Mouse (Mus musculus): Measurements from ENCODE around the gene 4930558K02Rik. TPM values are rescaled to one million over a fixed set of nuclear protein-coding genes. Genes with fewer than 3 reads are reported as not detected.

Gene 4930558K02Rik
- polyA plus RNA-seq, 1 experiment from 2014 or later: not detected

- no peaks in the 10 kb centered on the region for H3K36me3 ChIP-seq (ENCODE audit: poor library complexity, severe bottlenecking)
- H3K9ac ChIP-seq: no peak overlapping the region
- H3K4me3 ChIP-seq: no peak overlapping the region
- H3K4me2 ChIP-seq: no peak overlapping the region
- H3K9me3 ChIP-seq (replicated peaks): no peaks in the 10 kb centered on the region
- ATAC-seq: no peak
- no peak overlapping the region for H3K27ac ChIP-seq
- 76% methylated on average over 2 of the region's 2 CpGs for WGBS
- H3K4me1 ChIP-seq: no peaks in the 10 kb centered on the region
- H3K27me3 ChIP-seq: no peaks in the 10 kb centered on the region; the same call in 1 of the 2 replicates
Observed at GRCm38 (mm10) chr1:161927976-161928375, 51.5 kb downstream of the 4930558K02Rik start.

GRCm38 (mm10) chr1:161925281-161925805, 54.1 kb downstream of the 4930558K02Rik start:
- Histone ChIP-seq H3K9me3 (replicated peaks) (no peaks in the 10 kb centered on the region), H3K36me3 (ENCODE audit: poor library complexity, severe bottlenecking) (no peaks in the 10 kb centered on the region), H3K4me3 (no peak overlapping the region), H3K4me1 (no peaks in the 10 kb centered on the region), H3K9ac (no peak overlapping the region), H3K4me2 (no peak overlapping the region), H3K27ac (no peak overlapping the region), H3K27me3 (no peaks in the 10 kb centered on the region; the same call in 1 of the 2 replicates)
- 87% methylated on average over 13 of the region's 13 CpGs for WGBS
- no peak for ATAC-seq

GRCm38 (mm10) chr1:161924321-161924720, 55.1 kb downstream of the 4930558K02Rik start:
- 46% methylated on average over 3 of the region's 3 CpGs for WGBS
- ATAC-seq: no peak
- Histone ChIP-seq H3K27ac (no peak overlapping the region), H3K27me3 (no peaks in the 10 kb centered on the region; the same call in 1 of the 2 replicates), H3K36me3 (ENCODE audit: poor library complexity, severe bottlenecking) (no peaks in the 10 kb centered on the region), H3K9me3 (replicated peaks) (no peaks in the 10 kb centered on the region), H3K9ac (no peak overlapping the region), H3K4me3 (no peak overlapping the region), H3K4me1 (no peaks in the 10 kb centered on the region), H3K4me2 (no peak overlapping the region)

DNA sequence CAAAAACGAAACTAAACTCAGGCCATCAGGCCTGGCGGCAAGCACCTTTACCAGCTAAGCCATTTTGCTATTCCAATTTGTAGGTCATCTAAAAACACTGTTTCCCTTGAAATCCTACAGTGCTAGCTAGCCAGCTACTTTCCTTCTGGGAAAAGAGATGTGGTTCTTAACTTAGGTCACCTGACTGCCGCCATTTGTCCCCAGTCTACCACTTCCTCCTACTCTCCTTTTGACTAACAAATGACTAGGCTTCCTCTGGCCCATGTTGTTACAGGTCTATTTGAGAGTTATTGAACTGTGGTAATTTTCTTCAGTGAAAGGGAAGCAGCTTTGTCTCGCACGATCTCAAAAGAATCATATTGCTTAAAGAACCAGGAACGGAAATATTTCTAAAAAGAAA, 57.5 kb downstream of the 4930558K02Rik start:
- WGBS: 59% methylated on average over 6 of the region's 6 CpGs

DNA sequence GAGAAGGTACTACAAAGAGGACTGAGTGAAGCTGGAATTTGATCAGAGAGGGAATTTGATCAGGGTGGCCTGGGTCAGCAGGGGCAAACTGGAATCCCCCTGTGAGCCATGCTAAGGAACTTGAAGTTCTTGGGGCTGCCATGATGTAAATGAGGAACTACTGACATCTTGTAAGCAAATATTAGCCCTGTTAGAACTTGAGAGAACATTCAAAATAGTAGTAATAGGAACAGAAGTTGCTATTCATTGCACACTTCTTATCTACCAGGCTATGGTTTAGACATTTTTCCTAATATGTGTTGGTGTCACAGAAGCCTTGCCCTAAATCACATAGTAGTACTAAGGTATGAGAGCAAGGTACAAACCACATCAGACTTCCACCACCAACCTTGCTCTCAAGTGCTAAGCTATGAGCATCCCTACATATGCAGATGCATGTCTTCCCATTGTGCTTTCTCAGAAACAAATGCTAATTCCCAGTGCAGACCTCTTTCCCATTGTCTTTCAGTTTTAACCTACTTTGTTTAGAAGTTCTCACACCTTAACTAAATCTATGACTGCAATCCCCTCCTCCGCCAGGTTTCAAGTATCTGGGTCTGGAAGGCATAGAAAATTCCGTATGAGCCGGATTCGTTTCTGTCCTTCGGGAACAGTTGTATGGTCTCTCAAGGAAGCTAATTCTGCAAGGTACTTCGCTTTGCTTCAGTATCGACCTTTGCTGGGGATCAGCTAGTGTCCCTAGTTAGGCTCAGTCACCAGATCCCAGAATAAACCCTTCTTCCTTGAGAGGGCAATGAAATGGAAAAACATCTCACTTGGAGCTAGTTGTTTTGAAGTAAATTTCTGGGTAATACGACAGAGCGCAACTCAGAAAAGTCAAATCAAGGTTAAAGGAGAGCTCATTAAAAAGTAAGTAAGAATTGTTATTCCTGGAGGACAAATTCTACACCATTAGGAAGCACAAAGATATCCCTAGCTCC, 58.7 kb downstream of the 4930558K02Rik start:
- Histone ChIP-seq H3K36me3 (ENCODE audit: poor library complexity, severe bottlenecking) (no peaks in the 10 kb centered on the region), H3K9ac (no peak overlapping the region)
- WGBS: 87% methylated on average over 9 of the region's 9 CpGs

More for the DNA sequence above, 57.5 kb downstream of the 4930558K02Rik start:
- Histone ChIP-seq H3K27ac (no peak overlapping the region), H3K4me3 (no peak overlapping the region), H3K9me3 (replicated peaks) (no peaks in the 10 kb centered on the region), H3K36me3 (ENCODE audit: poor library complexity, severe bottlenecking) (no peaks in the 10 kb centered on the region), H3K4me2 (no peak overlapping the region), H3K4me1 (no peaks in the 10 kb centered on the region), H3K9ac (no peak overlapping the region), H3K27me3 (no peaks in the 10 kb centered on the region)
- no peak for ATAC-seq

GRCm38 (mm10) chr1:161919594-161919993, 59.8 kb downstream of the 4930558K02Rik start:
- no peaks in the 10 kb centered on the region for H3K4me1 ChIP-seq
- no peak overlapping the region for H3K4me2 ChIP-seq
- no peaks in the 10 kb centered on the region for H3K9me3 ChIP-seq (replicated peaks)
- no peak for ATAC-seq
- WGBS: 98% methylated on average over 2 of the region's 2 CpGs
- H3K27ac ChIP-seq: no peak overlapping the region
- no peak overlapping the region for H3K4me3 ChIP-seq
- no peak overlapping the region for H3K9ac ChIP-seq
- H3K27me3 ChIP-seq: no peaks in the 10 kb centered on the region
- no peaks in the 10 kb centered on the region for H3K36me3 ChIP-seq (ENCODE audit: poor library complexity, severe bottlenecking)

More for the DNA sequence above, 58.7 kb downstream of the 4930558K02Rik start:
- Histone ChIP-seq H3K27me3 (no peaks in the 10 kb centered on the region), H3K4me2 (no peak overlapping the region), H3K9me3 (replicated peaks) (no peaks in the 10 kb centered on the region), H3K27ac (no peak overlapping the region), H3K4me1 (no peaks in the 10 kb centered on the region), H3K4me3 (no peak overlapping the region)
- no peak for ATAC-seq

- no peak overlapping the region for H3K4me3 ChIP-seq
- WGBS: 47% methylated on average over 7 of the region's 7 CpGs
- no peaks in the 10 kb centered on the region for H3K4me1 ChIP-seq
- no peaks in the 10 kb centered on the region for H3K36me3 ChIP-seq (ENCODE audit: poor library complexity, severe bottlenecking)
- H3K9ac ChIP-seq: no peak overlapping the region
- no peaks in the 10 kb centered on the region for H3K27me3 ChIP-seq
- H3K4me2 ChIP-seq: no peak overlapping the region
- H3K27ac ChIP-seq: no peak overlapping the region
- ATAC-seq: no peak
- no peaks in the 10 kb centered on the region for H3K9me3 ChIP-seq (replicated peaks)
Observed at GRCm38 (mm10) chr1:161918682-161919372, 60.6 kb downstream of the 4930558K02Rik start.

- H3K27ac ChIP-seq: no peak overlapping the region
- 90% methylated on average over 3 of the region's 3 CpGs for WGBS
Observed at GRCm38 (mm10) chr1:161917940-161918484, 61.4 kb downstream of the 4930558K02Rik start.

DNA sequence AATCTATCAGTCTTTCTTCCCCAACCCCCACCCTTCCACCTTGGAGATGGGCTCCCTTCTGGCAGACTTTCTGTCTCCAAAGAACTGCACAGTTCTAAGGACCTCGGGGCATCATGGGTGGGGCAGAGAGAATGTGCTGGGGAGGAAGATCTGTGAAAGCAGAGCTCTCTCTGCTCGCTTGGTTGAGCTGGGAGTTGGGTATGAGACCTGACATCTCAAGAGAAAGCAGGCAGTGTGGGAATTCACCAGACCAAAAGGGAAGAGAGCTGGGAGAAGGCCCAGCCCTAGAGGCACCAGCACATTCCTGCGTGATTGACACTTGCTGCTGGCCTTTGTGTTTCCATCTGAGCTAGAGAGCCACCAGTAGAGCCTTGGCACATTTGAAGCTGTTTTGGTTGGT, 63.4 kb downstream of the 4930558K02Rik start:
- no peaks in the 10 kb centered on the region for H3K9me3 ChIP-seq (replicated peaks)
- H3K4me2 ChIP-seq: no peak overlapping the region
- no peak overlapping the region for H3K4me3 ChIP-seq
- no peaks in the 10 kb centered on the region for H3K4me1 ChIP-seq
- WGBS: 59% methylated on average over 3 of the region's 3 CpGs
- no peaks in the 10 kb centered on the region for H3K36me3 ChIP-seq (ENCODE audit: poor library complexity, severe bottlenecking)
- no peak for ATAC-seq
- no peaks in the 10 kb centered on the region for H3K27me3 ChIP-seq
- no peak overlapping the region for H3K27ac ChIP-seq
- no peak overlapping the region for H3K9ac ChIP-seq

More at GRCm38 (mm10) chr1:161917940-161918484, 61.4 kb downstream of the 4930558K02Rik start:
- no peak overlapping the region for H3K4me2 ChIP-seq
- no peak overlapping the region for H3K4me3 ChIP-seq
- no peak overlapping the region for H3K9ac ChIP-seq
- H3K4me1 ChIP-seq: no peaks in the 10 kb centered on the region
- no peaks in the 10 kb centered on the region for H3K9me3 ChIP-seq (replicated peaks)
- no peaks in the 10 kb centered on the region for H3K27me3 ChIP-seq
- H3K36me3 ChIP-seq (ENCODE audit: poor library complexity, severe bottlenecking): no peaks in the 10 kb centered on the region
- ATAC-seq: no peak

- H3K4me3 ChIP-seq: no peak overlapping the region
- no peak overlapping the region for H3K4me2 ChIP-seq
- H3K9ac ChIP-seq: no peak overlapping the region
- no peaks in the 10 kb centered on the region for H3K36me3 ChIP-seq (ENCODE audit: poor library complexity, severe bottlenecking)
- 83% methylated on average over 7 of the region's 7 CpGs for WGBS
- no peak overlapping the region for H3K27ac ChIP-seq
- H3K27me3 ChIP-seq: no peaks in the 10 kb centered on the region
- H3K4me1 ChIP-seq: no peaks in the 10 kb centered on the region
- no peaks in the 10 kb centered on the region for H3K9me3 ChIP-seq (replicated peaks)
- ATAC-seq: no peak
Observed at GRCm38 (mm10) chr1:161913648-161913984, 65.8 kb downstream of the 4930558K02Rik start.

DNA sequence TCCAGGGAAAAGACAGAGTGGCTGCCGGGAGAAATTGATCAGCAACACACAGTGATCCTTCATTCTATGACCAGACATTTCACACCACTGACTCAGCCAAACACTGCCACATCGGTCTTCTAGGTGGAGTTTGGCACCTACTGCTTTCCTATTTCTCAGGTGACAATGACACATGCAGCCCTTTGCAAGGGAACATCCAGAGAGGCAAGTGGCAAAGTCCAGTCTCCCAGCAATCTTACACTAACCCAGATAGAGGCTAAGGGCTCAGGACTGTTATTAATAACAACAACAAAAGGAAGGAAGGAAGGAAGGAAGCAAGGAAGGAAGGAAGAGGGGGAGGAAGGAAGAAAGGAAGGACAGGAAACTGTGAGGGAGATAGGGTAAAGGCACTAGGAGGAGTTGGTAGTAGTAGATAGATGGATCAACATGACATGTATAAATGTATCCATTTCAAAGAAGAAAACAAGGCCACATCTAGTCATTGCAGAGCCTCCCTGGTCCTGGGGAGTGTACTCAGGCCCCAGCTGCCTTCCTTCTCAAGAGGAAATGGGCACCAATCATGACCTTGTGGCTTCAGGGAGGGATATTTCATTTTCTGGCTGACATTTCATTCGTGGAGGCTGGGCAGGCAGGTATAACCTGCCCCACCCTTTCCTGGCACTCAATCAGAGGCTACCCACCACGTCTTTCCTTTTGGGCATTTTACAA, 66.3 kb downstream of the 4930558K02Rik start:
- WGBS: 82% methylated on average over 4 of the region's 4 CpGs
- Histone ChIP-seq H3K36me3 (ENCODE audit: poor library complexity, severe bottlenecking) (no peaks in the 10 kb centered on the region), H3K9ac (no peak overlapping the region), H3K27ac (no peak overlapping the region), H3K27me3 (no peaks in the 10 kb centered on the region), H3K4me2 (no peak overlapping the region), H3K4me1 (no peaks in the 10 kb centered on the region), H3K4me3 (no peak overlapping the region), H3K9me3 (replicated peaks) (no peaks in the 10 kb centered on the region)
- ATAC-seq: no peak
